Mouse (Mus musculus) lung, adult 18-20 months (tissue): ENCODE results near the gene Acacb.

Experiments
- DNase-seq, 2 experiments: peaks; one replicate each; pipeline ENCODE4 v3.0.0; 2022; ENCODE audit warnings: mixed read lengths in 2 of 2

Acacb gene

GRCm38 (mm10) chr5:114176548-114177400, 30.4 kb downstream of the Acacb start:
- DNase-seq = no peak

- no peak for DNase-seq
These were observed 31.8 kb downstream of the Acacb start for GRCm38 (mm10) chr5:114177966-114178719.

- DNase-seq = peak; percentile 80 to 82
These were observed 33.2 kb downstream of the Acacb start for GRCm38 (mm10) chr5:114179541-114179940.

GRCm38 (mm10) chr5:114183493-114183892, 37.2 kb downstream of the Acacb start:
- DNase-seq = no peak

GRCm38 (mm10) chr5:114187108-114187507, 40.8 kb downstream of the Acacb start:
- DNase-seq = no peak

- DNase-seq = no peak
These were observed 42.6 kb downstream of the Acacb start for GRCm38 (mm10) chr5:114188900-114189464.

GRCm38 (mm10) chr5:114194161-114194560, 47.8 kb downstream of the Acacb start:
- no peak for DNase-seq

GRCm38 (mm10) chr5:114199116-114199777, 52.9 kb downstream of the Acacb start:
- DNase-seq = peak; percentile 59 to 68

GRCm38 (mm10) chr5:114206158-114206557, 59.8 kb downstream of the Acacb start:
- no peak for DNase-seq

GRCm38 (mm10) chr5:114213183-114213582, 66.8 kb downstream of the Acacb start:
- no peak for DNase-seq

- no peak for DNase-seq
These were observed 72.4 kb downstream of the Acacb start for GRCm38 (mm10) chr5:114218771-114219170.

- DNase-seq = no peak
These were observed 79.7 kb downstream of the Acacb start for GRCm38 (mm10) chr5:114226051-114226450.

- DNase-seq = no peak
These were observed 82.6 kb downstream of the Acacb start for GRCm38 (mm10) chr5:114228901-114229300.

- peak in 1 of 2 experiments; percentile 8 for DNase-seq
These were observed 92.6 kb downstream of the Acacb start for GRCm38 (mm10) chr5:114238924-114239323.

GRCm38 (mm10) chr5:114239737-114240136, 93.4 kb downstream of the Acacb start:
- DNase-seq = no peak

- DNase-seq = no peak
These were observed 100.1 kb downstream of the Acacb start for GRCm38 (mm10) chr5:114246465-114246864.

- peak; percentile 49 to 59 for DNase-seq
These were observed 101.8 kb downstream of the Acacb start for GRCm38 (mm10) chr5:114248174-114248589.

GRCm38 (mm10) chr5:114259495-114259894, 113.2 kb downstream of the Acacb start:
- no peak for DNase-seq

GRCm38 (mm10) chr5:114261494-114261893, 115.2 kb downstream of the Acacb start:
- DNase-seq = no peak

GRCm38 (mm10) chr5:114264030-114264459, 117.7 kb downstream of the Acacb start:
- no peak for DNase-seq

GRCm38 (mm10) chr5:114264791-114265190, 118.5 kb downstream of the Acacb start:
- DNase-seq = no peak

GRCm38 (mm10) chr5:114268646-114269045, 122.3 kb downstream of the Acacb start:
- DNase-seq = peak; percentile 59 to 77

- no peak for DNase-seq
These were observed 123.2 kb downstream of the Acacb start for GRCm38 (mm10) chr5:114269499-114269898.
